Mouse (Mus musculus): Measurements from ENCODE around the gene Tanc1.

GRCm38 (mm10) chr2:59681181-59681580 is 69.3 kb downstream of the Tanc1 start:
- TF ChIP-seq POLR2A (IDR thresholded peaks at IDR 0.05; ENCODE audit: insufficient read depth, low read depth, low read length) (no peak), CTCF (IDR thresholded peaks at IDR 0.05; ENCODE audit: insufficient read depth, low read depth, low read length) (no peak)
